Comparison of ENCODE assay signal across 8 mouse cellular contexts in genomic region chr9:40269880-40270279, GRCm38 (mm10). TPM values are rescaled to one million over a fixed set of nuclear protein-coding genes. Genes with fewer than 3 reads are reported as not detected.
DNase-seq lines count a peak whose midpoint lies in the region; ATAC-seq and TF ChIP-seq lines count a peak whose summit lies in the region.

No protein-coding gene starts in this region.

- TF ChIP-seq EP300 in CH12.LX (IDR thresholded peaks at IDR 0.05; ENCODE audit: low read length): no peak

- no peak for TF ChIP-seq CTCF in CH12.LX (conservative IDR thresholded peaks at IDR 0.05 in 1 of 2, IDR thresholded peaks at IDR 0.05 in 1 of 2; ENCODE audit: low read depth in 2 of 2, low read length in 2 of 2)

- in situ Hi-C loops in CH12.LX (cut with MboI; ENCODE audit: low pct_ligation_motif_present, low pct_unique_long_range_greater_than_20kb, low sequenced_read_pairs): no loop called here

- H3K9ac ChIP-seq in heart, embryonic 11.5 days (ENCODE audit: low read depth, low read length): no peak overlapping the region
- no peak overlapping the region for H3K9ac ChIP-seq in CH12.LX (ENCODE audit: insufficient read depth, low read depth)
- no peak overlapping the region for H3K9ac ChIP-seq in forebrain, embryonic 11.5 days (ENCODE audit: low read length)
- no peak overlapping the region for H3K9ac ChIP-seq in limb, embryonic 15.5 days

- no peaks in the 10 kb centered on the region for H3K79me2 ChIP-seq in CH12.LX (replicated peaks; ENCODE audit: control insufficient read depth, extremely low read depth, insufficient read depth, poor library complexity, severe bottlenecking)

- no peak overlapping the region for H3K4me3 ChIP-seq in heart, embryonic 11.5 days (ENCODE audit: low read depth, low read length)
- no peak overlapping the region for H3K4me3 ChIP-seq in CH12.LX (replicated peaks in 1 of 3; ENCODE audit: low read depth in 2 of 3, low read length in 2 of 3, poor library complexity in 1 of 3)
- peak overlapping the region; percentile 37 for H3K4me3 ChIP-seq in forebrain, embryonic 11.5 days (ENCODE audit: low read depth, low read length)
- peak overlapping the region; percentile 37 for H3K4me3 ChIP-seq in limb, embryonic 15.5 days

- peaks cover 5% of the 10 kb centered on the region; the same call in 1 of the 2 replicates for H3K4me1 ChIP-seq in heart, embryonic 11.5 days (ENCODE audit: control insufficient read depth, insufficient read depth, low read length)
- peaks cover 5% of the 10 kb centered on the region in 2 experiments; a peak in 1 of 4 replicates for H3K4me1 ChIP-seq in CH12.LX (ENCODE audit: control insufficient read depth in 1 of 2, insufficient read depth in 2 of 2)
- H3K4me1 ChIP-seq in forebrain, embryonic 11.5 days (replicated peaks; ENCODE audit: control insufficient read depth, insufficient read depth, low read length): peaks cover 4% of the 10 kb centered on the region; the same call in 1 of the 2 replicates
- peaks cover 18% of the 10 kb centered on the region for H3K4me1 ChIP-seq in limb, embryonic 15.5 days

- no peaks in the 10 kb centered on the region for H3K36me3 ChIP-seq in heart, embryonic 11.5 days (ENCODE audit: control insufficient read depth, insufficient read depth, low read length)
- no peaks in the 10 kb centered on the region for H3K36me3 ChIP-seq in CH12.LX (replicated peaks in 1 of 2; ENCODE audit: control insufficient read depth in 1 of 2, insufficient read depth in 1 of 2, low read length in 1 of 2)
- H3K36me3 ChIP-seq in forebrain, embryonic 11.5 days (ENCODE audit: control insufficient read depth, insufficient read depth, low read length): no peaks in the 10 kb centered on the region
- H3K36me3 ChIP-seq in limb, embryonic 15.5 days: no peaks in the 10 kb centered on the region

- no peak overlapping the region for H3K27ac ChIP-seq in heart, embryonic 11.5 days (ENCODE audit: low read depth, low read length)
- no peak overlapping the region for H3K27ac ChIP-seq in CH12.LX (ENCODE audit: insufficient read depth, low read depth)
- H3K27ac ChIP-seq in forebrain, embryonic 11.5 days (ENCODE audit: low read depth, low read length): no peak overlapping the region
- no peak overlapping the region for H3K27ac ChIP-seq in limb, embryonic 15.5 days

- no peaks in the 10 kb centered on the region for H3K9me3 ChIP-seq in heart, embryonic 11.5 days (replicated peaks; ENCODE audit: control insufficient read depth, low read length)
- no peaks in the 10 kb centered on the region for H3K9me3 ChIP-seq in CH12.LX (replicated peaks; ENCODE audit: low read length)
- H3K9me3 ChIP-seq in forebrain, embryonic 11.5 days (ENCODE audit: control insufficient read depth, low read length): no peaks in the 10 kb centered on the region
- no peaks in the 10 kb centered on the region for H3K9me3 ChIP-seq in limb, embryonic 15.5 days

- DNase-seq in heart, adult 8-10 months (ENCODE audit: low spot score): no peak
- DNase-seq in CH12.LX (ENCODE audit: extremely low read depth): no peak
- no peak for DNase-seq in forebrain, embryonic 11.5 days (ENCODE audit: low spot score)
- no peak for DNase-seq in right cerebral cortex, adult 2 months (ENCODE audit: low spot score in 2 of 2)
- DNase-seq in retina, embryonic 14.5 days (ENCODE audit: low spot score): no peak

- dilution Hi-C loops in CH12.LX (cut with MboI; ENCODE audit: extremely low pct_ligation_motif_present, extremely low pct_unique_long_range_greater_than_20kb, low sequenced_read_pairs): no loop called here

- peak overlapping the region; percentile 63 for H3K4me2 ChIP-seq in heart, embryonic 11.5 days
- H3K4me2 ChIP-seq in CH12.LX (ENCODE audit: insufficient read depth, low read depth, poor library complexity, severe bottlenecking): 0 out of 2 replicates have a peak overlapping the region, but pooled peaks have one; percentile 87
- H3K4me2 ChIP-seq in forebrain, embryonic 11.5 days (ENCODE audit: low read depth, low read length, severe bottlenecking): peak overlapping the region; percentile 70
- H3K4me2 ChIP-seq in limb, embryonic 15.5 days: peak overlapping the region; percentile 61; the same call in 1 of the 2 replicates

- TF ChIP-seq POLR2A in CH12.LX (IDR thresholded peaks at IDR 0.05; ENCODE audit: low read depth, low read length): no peak

- 24% methylated on average over 8 of the region's 8 CpGs for WGBS in heart, embryonic 11.5 days (ENCODE audit: insufficient replicate concordance)
- 27% methylated on average over 8 of the region's 8 CpGs for WGBS in forebrain, embryonic 11.5 days
- 28% methylated on average over 8 of the region's 8 CpGs for WGBS in limb, embryonic 15.5 days

- peaks cover 23% of the 10 kb centered on the region for H3K27me3 ChIP-seq in heart, embryonic 11.5 days (ENCODE audit: control insufficient read depth, insufficient read depth, low read length)
- H3K27me3 ChIP-seq in CH12.LX (replicated peaks): no peaks in the 10 kb centered on the region
- H3K27me3 ChIP-seq in forebrain, embryonic 11.5 days (ENCODE audit: control insufficient read depth, insufficient read depth, low read length): 0 out of 2 replicates have a peak, but pooled peaks cover 7% of the 10 kb centered on the region
- peaks cover 22% of the 10 kb centered on the region for H3K27me3 ChIP-seq in limb, embryonic 15.5 days

- no peak for TF ChIP-seq RAD21 in CH12.LX (IDR thresholded peaks at IDR 0.05; ENCODE audit: low read depth, low read length)

- ATAC-seq in heart, embryonic 11.5 days (replicated peaks; ENCODE audit: insufficient number of reproducible peaks, low FRiP score, low TSS enrichment): no peak
- ATAC-seq in forebrain, embryonic 11.5 days (replicated peaks; ENCODE audit: low FRiP score): no peak
- ATAC-seq in limb, embryonic 15.5 days (ENCODE audit: insufficient number of reproducible peaks, low FRiP score, low TSS enrichment, low read depth): no peak
- no peak for ATAC-seq in megakaryocyte, adult 5-6 weeks (ENCODE audit: poor library complexity, severe bottlenecking)

TF ChIP-seq in CH12.LX, 34 proteins besides CTCF, POLR2A, EP300 and RAD21:
- no peak for TF ChIP-seq MXI1 (IDR thresholded peaks at IDR 0.05; ENCODE audit: low read depth, low read length)
- TF ChIP-seq ZMIZ1 (IDR thresholded peaks at IDR 0.05; ENCODE audit: low read depth, low read length): no peak
- TF ChIP-seq KAT2A (IDR thresholded peaks at IDR 0.05; ENCODE audit: insufficient replicate concordance, low read length): no peak
- TF ChIP-seq POLR2AphosphoS2 (IDR thresholded peaks at IDR 0.05; ENCODE audit: low read depth, low read length): no peak
- no peak for TF ChIP-seq TCF12 (IDR thresholded peaks at IDR 0.05; ENCODE audit: low read depth, low read length)
- TF ChIP-seq CHD2 (IDR thresholded peaks at IDR 0.05; ENCODE audit: low read length): no peak
TF ChIP-seq in CH12.LX: peak in this region for 0.

RNA-seq across cellular contexts. Expression of gene Scn3b, which starts 0.9 kb away (rescaled TPM):
- 0.38 and 0.44 TPM in 2 replicates for polyA plus RNA-seq in heart, embryonic 11.5 days (2014; fragmentation: Nextera tagmentation; extraction: Ambion mirVana)
- 1 to 10 TPM in 1 of 4 experiments, under 1 TPM in 3; 0.57 to 1.4 (median 0.74) TPM for total RNA-seq in heart, adult 8-10 months (2022)
- total RNA-seq in CH12.LX (2012; rRNA removed): 0.34 and 0.50 TPM in 2 replicates
- total RNA-seq in CH12.LX (2014; rRNA removed): 0.07 and 0.08 TPM in 2 replicates
- not detected in 2 replicates for polyA plus RNA-seq in CH12.LX (2012; ENCODE audit: insufficient read length, low read depth)
- 9.7 and 10.9 TPM in 2 replicates for polyA plus RNA-seq in forebrain, embryonic 11.5 days (2014; fragmentation: Nextera tagmentation; extraction: Ambion mirVana)
- 11.0 and 30.2 TPM in 2 replicates for polyA plus RNA-seq in limb, embryonic 15.5 days (2015; fragmentation: Nextera tagmentation; extraction: Ambion mirVana)
- total RNA-seq in megakaryocyte, adult 5-6 weeks (2015): 0.87 TPM in 1 of 2 replicates, not detected in the other
- not detected in 2 replicates for total RNA-seq in megakaryocyte, adult 5-6 weeks (2017)

Comparison
In these comparisons a context has a peak if more than half of its experiments do, and no peak if none do; other contexts are left out.
1. H3K4me3 ChIP-seq: peak in forebrain, embryonic 11.5 days (single experiment) and limb, embryonic 15.5 days (single experiment); none in heart, embryonic 11.5 days (single experiment) and CH12.LX (0 of 3).
2. Peak in every context shown above with its lines, with median percentiles within 50 percentile points of each other: H3K4me2 ChIP-seq.